Mouse (Mus musculus) liver, postnatal 0 days (tissue): ENCODE measurements around the gene Lyg2. TPM values are rescaled to one million over a fixed set of nuclear protein-coding genes. Genes with fewer than 3 reads are reported as not detected.
A peak's percentile ranks its signal among the peaks of the same experiment; 100 is the strongest.

Experiments used
- ATAC-seq: fragments of 200-750 bp; cut with Nextera tagmentation; 2 replicates; pipeline ENCODE4 v1.8.0; 2017; ENCODE audit warnings: mild to moderate bottlenecking, moderate library complexity
- DNase-seq: peaks from one replicate; pipeline ENCODE4 v3.0.0-alpha.2; 2016
- H3K27ac ChIP-seq: fragments of 300-500 bp; sonication (generic); 2 replicates; pipeline ENCODE4 v1.5.1; 2014; ENCODE audit warnings: antibody characterized with exemption, moderate library complexity, mild to moderate bottlenecking, low read depth
- H3K27me3 ChIP-seq: fragments of 300-500 bp; sonication (generic); 2 replicates; pipeline ENCODE4 v1.6.1; 2014; ENCODE audit warnings: low read length, control low read depth, mixed read lengths; ENCODE audit not compliant: insufficient read depth
- H3K36me3 ChIP-seq: fragments of 300-500 bp; sonication (generic); replicated peaks from 2 replicates; pipeline ENCODE4 v1.6.1; 2014; ENCODE audit warnings: mild to moderate bottlenecking, control low read depth, low read length, moderate library complexity, mixed read lengths; ENCODE audit not compliant: insufficient read depth
- H3K4me1 ChIP-seq: fragments of 300-500 bp; sonication (generic); 2 replicates; pipeline ENCODE4 v1.6.1; 2014; ENCODE audit warnings: antibody characterized with exemption, mild to moderate bottlenecking, control low read depth; ENCODE audit not compliant: insufficient read depth
- H3K4me2 ChIP-seq: fragments of 300-500 bp; sonication (generic); 2 replicates; pipeline ENCODE4 v1.6.1; 2014; ENCODE audit warnings: low read depth, mild to moderate bottlenecking, low read length, moderate library complexity, mixed read lengths
- H3K4me3 ChIP-seq: fragments of 300-500 bp; sonication (generic); 2 replicates; pipeline ENCODE4 v1.5.1; 2014; ENCODE audit warnings: low read depth, low read length
- H3K9ac ChIP-seq: fragments of 300-500 bp; sonication (generic); replicated peaks from 2 replicates; pipeline ENCODE4 v1.6.1; 2014; ENCODE audit warnings: mild to moderate bottlenecking, moderate library complexity
- H3K9me3 ChIP-seq: fragments of 300-500 bp; sonication (generic); 2 replicates; pipeline ENCODE4 v1.6.1; 2016; ENCODE audit warnings: mild to moderate bottlenecking, control low read depth, low read length, mixed read lengths
- CTCF ChIP-seq: sonication (generic); IDR thresholded peaks from 2 replicates; pipeline ENCODE4 v1.5.1; 2016; ENCODE audit warnings: antibody characterized with exemption, low read depth
- EP300 ChIP-seq: IDR thresholded peaks from 2 replicates; pipeline ENCODE4 v1.6.1; 2016; ENCODE audit warnings: antibody characterized with exemption, low read depth, mild to moderate bottlenecking
- WGBS: fragments of 180-500 bp; shearing (Covaris S2); extraction: QIAGEN DNeasy Blood & Tissue Kit; methylation state at CpG from one replicate; pipeline ENCODE4 v1.1.7; 2014; ENCODE audit not compliant: insufficient replicate concordance; 5-methylcytosine and 5-hydroxymethylcytosine counted together
- polyA plus RNA-seq: library from polyadenylated mRNA; unstranded; fragments of >200 nt; fragmentation: Nextera tagmentation; extraction: Ambion mirVana; gene quantifications from 2 replicates; pipeline ENCODE4 v1.2.1, GENCODE M21; 2015

The Lyg2 gene
- polyA plus RNA-seq, 1 experiment from 2014 or later: not detected

- Histone ChIP-seq H3K4me1 (peaks cover 7% of the 10 kb centered on the region), H3K27me3 (no peaks in the 10 kb centered on the region), H3K4me2 (peak within 1 kb of the TSS; percentile 91), H3K9me3 (no peaks in the 10 kb centered on the region), H3K9ac (peak within 1 kb of the TSS; percentile 75), H3K36me3 (no peaks in the 10 kb centered on the region), H3K27ac (peak within 1 kb of the TSS; percentile 78), H3K4me3 (peak within 1 kb of the TSS; percentile 67)
- WGBS: 85% methylated on average over 6 of the region's 6 CpGs
- ATAC-seq: no peak
- DNase-seq: no peak
- TF ChIP-seq EP300 (no peak), CTCF (no peak)
Measured at GRCm38 (mm10) chr1:37866286-37866685, 50.0 kb downstream of the Lyg2 start, which contains the start of gene Tsga10. Gene Tsga10, minus strand, starts transcription at chr1:37866429.

GRCm38 (mm10) chr1:37865401-37866215 is 50.7 kb downstream of the Lyg2 start:
- WGBS: 10% methylated on average over 23 of the region's 23 CpGs
- Histone ChIP-seq H3K27ac (peak overlapping the region; percentile 78), H3K36me3 (no peaks in the 10 kb centered on the region), H3K4me3 (peak overlapping the region; percentile 67), H3K4me1 (peaks cover 7% of the 10 kb centered on the region), H3K27me3 (no peaks in the 10 kb centered on the region), H3K9me3 (no peaks in the 10 kb centered on the region), H3K4me2 (peak overlapping the region; percentile 91), H3K9ac (peak overlapping the region; percentile 75)
- TF ChIP-seq CTCF (no peak), EP300 (no peak)
- DNase-seq (no peak), ATAC-seq (no peak)

- no peaks in the 10 kb centered on the region for H3K9me3 ChIP-seq
- H3K4me1 ChIP-seq: peaks cover 7% of the 10 kb centered on the region
- no peaks in the 10 kb centered on the region for H3K36me3 ChIP-seq
- peak overlapping the region; percentile 67 for H3K4me3 ChIP-seq
- TF ChIP-seq CTCF: peak; percentile 69
- TF ChIP-seq EP300: no peak
- H3K27me3 ChIP-seq: no peaks in the 10 kb centered on the region
- peak overlapping the region; percentile 78 for H3K27ac ChIP-seq
- peak overlapping the region; percentile 75 for H3K9ac ChIP-seq
- under 1% methylated on average over 85 of the region's 90 CpGs for WGBS
- peak; percentile 100 for DNase-seq
- peak overlapping the region; percentile 91 for H3K4me2 ChIP-seq
- peak; percentile 96 for ATAC-seq
Measured at GRCm38 (mm10) chr1:37864511-37865400, 51.5 kb downstream of the Lyg2 start.

Other genes starting within 250 kb of the Lyg2 start
- 0.20 and 0.22 TPM in 2 replicates for gene 2010300C02Rik, start 196.4 kb downstream of the Lyg2 start, polyA plus RNA-seq
- gene Tsga10, start 50.1 kb downstream of the Lyg2 start, polyA plus RNA-seq: 1.0 and 1.1 TPM in 2 replicates
- gene Lipt1, start 44.8 kb downstream of the Lyg2 start, polyA plus RNA-seq: 4.9 and 5.7 TPM in 2 replicates
- 11.3 and 12.9 TPM in 2 replicates for gene Mitd1, start 26.1 kb downstream of the Lyg2 start, polyA plus RNA-seq
- gene Mrpl30, start 26.0 kb downstream of the Lyg2 start, polyA plus RNA-seq: 180 and 185 TPM in 2 replicates
- gene Lyg1, start 41.3 kb upstream of the Lyg2 start, polyA plus RNA-seq: not detected in 2 replicates
- gene Txndc9, start 81.4 kb upstream of the Lyg2 start, polyA plus RNA-seq: 53.1 and 55.6 TPM in 2 replicates
- gene Eif5b, start 81.5 kb upstream of the Lyg2 start, polyA plus RNA-seq: 11.2 and 12.4 TPM in 2 replicates
- 8.1 and 8.8 TPM in 2 replicates for gene Rev1, start 213.3 kb upstream of the Lyg2 start, polyA plus RNA-seq